Mouse (Mus musculus) G1E (cell line): ENCODE data around the gene Mapk12.

Experiments used
- CTCF ChIP-seq: IDR thresholded peaks from 2 replicates; pipeline ENCODE4 v1.5.1; 2012; ENCODE audit warnings: low read depth, low read length, inconsistent platforms, mixed read lengths
- GATA1 ChIP-seq: IDR thresholded peaks from 2 replicates; pipeline ENCODE4 v1.6.1; 2012; ENCODE audit warnings: borderline replicate concordance, low read length, inconsistent platforms, mixed read lengths
- POLR2AphosphoS5 ChIP-seq: IDR thresholded peaks from 2 replicates; pipeline ENCODE4 v1.6.1; 2012; ENCODE audit warnings: low read depth, low read length, inconsistent platforms; ENCODE audit not compliant: insufficient replicate concordance
- TAL1 ChIP-seq: conservative IDR thresholded peaks from 2 replicates; pipeline ENCODE4 v1.6.1; 2012; ENCODE audit warnings: low read depth, low read length, inconsistent platforms, mixed read lengths

DNA sequence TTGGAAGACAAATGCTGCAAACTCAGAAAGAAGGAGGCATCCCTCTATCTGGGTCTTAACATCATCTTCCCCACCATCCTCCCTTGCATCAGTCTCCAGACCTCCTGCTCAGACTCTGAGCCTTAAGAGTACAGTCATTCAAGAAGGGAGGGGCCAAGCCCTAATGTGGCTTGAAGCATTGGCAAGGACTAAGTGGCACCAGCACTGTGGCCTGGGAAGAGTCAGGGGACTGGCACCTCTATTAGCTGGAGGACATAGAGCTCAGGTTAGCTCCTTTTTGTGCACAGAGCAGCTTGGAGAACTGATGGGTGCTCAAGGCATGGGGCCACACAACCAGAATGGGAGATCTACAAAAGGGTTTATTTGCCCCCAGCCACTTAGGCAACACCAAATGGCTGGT is 10.3 kb downstream of the Mapk12 start:
- TF ChIP-seq CTCF: no peak
- no peak for TF ChIP-seq TAL1
- TF ChIP-seq GATA1: no peak
- TF ChIP-seq POLR2AphosphoS5: no peak
